Mouse (Mus musculus): ENCODE results near the gene Slc36a4.

- TF ChIP-seq CTCF (conservative IDR thresholded peaks at IDR 0.05; ENCODE audit: insufficient read depth, insufficient read length, low read depth, low read length) = no peak
- TF ChIP-seq POLR2A (IDR thresholded peaks at IDR 0.05; ENCODE audit: low read depth, low read length) = no peak
Measured at GRCm38 (mm10) chr9:15722506-15722905, 13.0 kb downstream of the Slc36a4 start.

Data from kidney, adult 2 months (tissue).